Mouse (Mus musculus) spleen, adult 12 weeks (tissue): Measurements from ENCODE around the gene Gm13289.
"Not testable (repeated sequence)": the region's sequence is repeated elsewhere in the genome, so short reads cannot be mapped to it uniquely, and the experiment has no call there.

Experiments used
- DNase-seq: peaks from one replicate; pipeline ENCODE4 v3.0.0; 2022; ENCODE audit warnings: low spot score

Gene Gm13289

DNA sequence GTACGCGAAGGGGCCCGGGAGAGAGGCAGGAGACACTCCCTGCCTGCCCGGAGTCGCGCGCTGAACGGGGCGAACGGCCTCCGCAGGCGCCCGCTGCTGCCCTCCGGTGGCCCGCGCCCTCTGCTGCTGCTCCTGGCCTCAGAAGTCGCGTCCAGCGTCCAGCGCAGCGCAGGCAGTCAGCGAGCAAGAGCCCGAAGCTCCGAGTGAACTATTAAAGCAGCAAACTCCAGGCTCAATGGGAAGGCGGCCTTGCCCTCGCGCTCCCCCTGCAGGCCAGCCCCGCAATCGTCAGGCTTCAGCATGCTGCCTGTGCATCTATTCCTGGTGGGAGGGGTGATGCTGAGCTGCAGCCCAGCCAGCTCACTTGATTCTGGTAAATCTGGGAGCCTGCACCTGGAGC, at the start of gene Gm13289:
Gene Gm13289, plus strand, starts transcription at position 301 of the 400 bp plus-strand sequence.
- not testable (repeated sequence) for DNase-seq

GRCm38 (mm10) chr4:88727324-88727723, 49.4 kb upstream of the Gm13289 start:
- DNase-seq = no peak

DNA sequence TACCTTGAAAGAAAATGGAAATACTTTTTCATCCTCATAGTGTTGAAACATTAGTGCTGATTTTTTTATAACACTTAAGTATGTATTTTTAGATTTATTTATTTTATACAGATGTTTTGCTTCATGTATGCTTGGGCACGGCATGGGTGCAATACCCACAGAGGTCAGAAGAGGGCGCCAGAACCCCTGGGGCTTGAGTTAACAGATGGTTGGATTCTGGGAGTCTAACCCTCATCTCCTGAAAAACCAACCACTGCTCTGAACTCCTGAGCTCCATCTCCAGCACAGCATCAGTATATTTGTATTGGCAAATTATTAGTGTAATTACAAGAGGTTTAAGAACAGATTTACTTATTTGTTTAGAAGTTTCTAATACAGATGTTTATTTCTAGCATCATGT, 38.2 kb upstream of the Gm13289 start:
- DNase-seq = peak; percentile 63

GRCm38 (mm10) chr4:88739036-88739435, 37.7 kb upstream of the Gm13289 start:
- no peak for DNase-seq

- no peak for DNase-seq
These were observed 35.3 kb upstream of the Gm13289 start for GRCm38 (mm10) chr4:88741426-88741825.

DNA sequence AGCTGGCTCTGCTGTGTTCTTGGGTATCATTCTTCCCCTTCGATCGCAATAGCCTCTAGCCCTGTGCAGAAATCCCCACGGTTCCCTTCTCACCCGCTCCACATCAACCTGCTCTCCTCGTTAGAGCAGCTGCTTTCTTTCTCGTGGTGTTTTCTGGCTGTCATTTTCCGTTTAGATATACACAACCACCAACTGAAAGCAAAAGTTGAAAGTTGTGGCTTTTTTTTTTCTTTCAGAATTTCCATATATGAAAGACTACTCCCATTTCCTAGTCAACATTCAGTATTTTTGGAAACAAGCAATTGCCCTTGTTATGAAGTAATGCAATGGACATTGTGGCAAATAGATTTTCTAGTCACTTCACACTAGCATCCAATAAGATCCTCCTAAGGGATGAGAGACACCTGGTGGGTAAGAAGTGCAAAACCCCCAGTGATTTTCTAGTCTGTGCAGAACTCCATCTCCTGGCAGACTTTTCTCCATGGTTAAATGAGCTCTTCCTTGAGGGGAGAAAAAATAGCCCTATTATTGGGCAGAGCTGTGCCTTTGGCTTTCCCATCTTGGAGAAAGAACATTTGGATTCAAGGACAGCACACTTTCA, 33.9 kb upstream of the Gm13289 start:
- no peak for DNase-seq

- no peak for DNase-seq
These were observed 32.5 kb upstream of the Gm13289 start for GRCm38 (mm10) chr4:88744207-88744606.

- DNase-seq = no peak
These were observed 26.8 kb upstream of the Gm13289 start for GRCm38 (mm10) chr4:88749926-88750325.

- not testable (repeated sequence) for DNase-seq
These were observed 21.8 kb upstream of the Gm13289 start, which contains the start of gene Gm13271 for GRCm38 (mm10) chr4:88754818-88755340. Gm13271 (plus strand) TSS chr4:88754868.

DNA sequence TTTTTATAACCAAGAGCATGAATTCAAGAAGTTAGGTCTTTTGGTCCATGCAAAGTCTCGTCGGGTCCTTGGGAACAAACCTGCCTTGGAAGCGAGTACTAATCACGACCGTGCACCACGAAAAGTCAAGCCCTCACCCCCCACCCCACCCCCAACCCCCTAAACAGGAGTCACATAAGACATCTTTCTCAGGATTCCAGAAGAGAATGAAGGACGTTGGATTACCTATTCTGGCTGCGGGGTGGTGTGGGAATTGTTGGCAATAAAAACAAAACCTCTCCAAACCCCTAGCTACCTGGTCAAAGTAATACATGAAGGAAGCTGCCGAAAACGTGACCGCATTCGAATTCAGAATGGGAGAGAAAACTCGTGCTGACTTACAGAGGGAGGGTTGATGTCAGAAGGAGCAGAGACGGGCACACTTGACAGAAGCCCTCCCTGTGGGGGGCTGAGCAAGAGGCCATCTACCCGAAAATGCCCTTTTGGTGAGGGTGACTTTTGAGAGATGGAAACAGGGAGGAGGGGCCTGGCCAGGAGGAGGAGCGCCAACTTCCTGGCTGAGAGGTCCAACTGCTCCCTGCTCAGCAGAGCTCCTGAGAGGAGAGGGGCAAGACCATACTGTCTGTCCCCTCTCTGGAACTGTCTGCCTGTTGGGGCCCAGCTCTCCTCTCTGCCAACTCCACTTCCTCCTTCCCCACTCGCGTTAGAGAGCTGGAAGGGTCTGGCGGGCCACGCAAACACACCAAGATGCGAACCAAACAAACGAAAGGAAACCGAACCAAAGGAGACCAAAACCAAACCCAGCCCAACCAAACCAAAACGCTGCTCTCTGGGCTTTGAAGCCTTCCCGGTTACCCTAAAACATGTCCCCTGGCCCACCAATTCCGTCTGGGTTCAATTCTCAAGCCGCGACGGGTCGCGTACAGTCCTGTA, 19.9 kb upstream of the Gm13289 start:
- not testable (repeated sequence) for DNase-seq

DNA sequence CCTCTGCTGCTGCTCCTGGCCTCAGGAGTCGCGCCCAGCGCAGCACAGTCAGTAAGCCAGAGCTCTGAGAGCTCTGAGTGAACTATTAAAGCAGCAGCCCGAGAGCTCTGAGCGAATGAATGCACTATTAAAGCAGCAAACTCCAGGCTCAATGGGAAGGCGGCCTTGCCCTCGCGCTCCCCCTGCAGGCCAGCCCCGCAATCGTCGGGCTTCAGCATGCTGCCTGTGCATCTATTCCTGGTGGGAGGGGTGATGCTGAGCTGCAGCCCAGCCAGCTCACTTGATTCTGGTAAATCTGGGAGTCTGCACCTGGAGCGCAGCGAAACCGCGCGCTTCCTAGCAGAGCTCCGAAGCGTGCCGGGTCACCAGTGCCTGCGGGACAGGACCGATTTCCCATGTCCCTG, 19.1 kb upstream of the Gm13289 start:
- not testable (repeated sequence) for DNase-seq

DNA sequence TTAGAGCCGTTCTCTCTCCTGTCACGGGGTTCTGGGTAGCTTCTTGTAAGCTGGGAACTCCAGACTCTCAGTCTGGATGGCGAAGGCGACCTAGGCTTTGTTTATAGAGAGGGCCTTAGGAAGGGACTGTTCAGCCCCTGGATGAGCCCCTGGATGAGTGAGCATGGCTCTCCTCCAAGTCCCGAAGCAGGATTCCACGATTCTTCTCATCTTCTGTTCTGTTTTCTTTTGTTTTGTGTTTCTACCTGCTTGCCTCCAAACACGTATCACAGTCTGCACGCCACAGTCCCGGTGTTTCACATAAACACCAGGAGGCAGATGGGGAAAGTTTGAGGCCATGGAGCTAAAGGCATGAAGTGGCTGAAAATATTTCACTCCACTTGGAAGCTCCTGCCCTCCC, 18.0 kb upstream of the Gm13289 start:
- not testable (repeated sequence) for DNase-seq

DNA sequence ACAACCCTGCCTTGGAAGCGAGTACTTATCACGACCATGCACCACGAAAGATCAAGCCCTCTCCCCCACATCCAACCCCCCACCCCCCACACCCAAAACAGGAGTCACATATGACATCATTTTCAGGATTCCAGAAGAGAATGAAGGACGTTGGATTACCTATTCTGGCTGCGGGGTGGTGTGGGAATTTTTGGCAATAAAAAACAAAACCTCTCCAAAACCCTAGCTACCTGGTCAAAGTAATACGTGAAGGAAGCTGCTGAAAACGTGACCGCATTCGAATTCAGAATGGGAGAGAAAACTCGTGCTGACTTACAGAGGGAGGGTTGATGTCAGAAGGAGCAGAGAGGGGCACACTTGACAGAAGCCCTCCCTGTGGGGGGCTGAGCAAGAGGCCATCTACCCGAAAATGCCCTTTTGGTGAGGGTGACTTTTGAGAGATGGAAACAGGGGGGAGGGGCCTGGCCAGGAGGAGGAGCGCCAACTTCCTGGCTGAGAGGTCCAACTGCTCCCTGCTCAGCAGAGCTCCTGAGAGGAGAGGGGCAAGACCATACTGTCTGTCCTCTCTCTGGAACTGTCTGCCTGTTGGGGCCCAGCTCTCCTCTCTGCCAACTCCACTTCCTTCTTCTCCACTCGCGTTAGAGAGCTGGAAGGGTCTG, 17.0 kb upstream of the Gm13289 start, which contains the start of gene Gm13283:
Gene Gm13283, plus strand, starts transcription at position 510 of the 659 bp plus-strand sequence.
- DNase-seq = not testable (repeated sequence)

DNA sequence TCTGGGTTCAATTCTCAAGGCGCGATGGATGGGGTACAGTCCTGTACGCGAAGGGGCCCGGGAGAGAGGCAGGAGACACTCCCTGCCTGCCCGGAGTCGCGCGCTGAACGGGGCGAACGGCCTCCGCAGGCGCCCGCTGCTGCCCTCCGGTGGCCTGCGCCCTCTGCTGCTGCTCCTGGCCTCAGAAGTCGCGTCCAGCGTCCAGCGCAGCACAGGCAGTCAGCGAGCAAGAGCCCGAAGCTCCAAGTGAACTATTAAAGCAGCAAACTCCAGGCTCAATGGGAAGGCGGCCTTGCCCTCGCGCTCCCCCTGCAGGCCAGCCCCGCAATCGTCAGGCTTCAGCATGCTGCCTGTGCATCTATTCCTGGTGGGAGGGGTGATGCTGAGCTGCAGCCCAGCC, 16.3 kb upstream of the Gm13289 start:
- DNase-seq = not testable (repeated sequence)

GRCm38 (mm10) chr4:88761776-88762175, 14.9 kb upstream of the Gm13289 start:
- not testable (repeated sequence) for DNase-seq

GRCm38 (mm10) chr4:88762341-88762740, 14.4 kb upstream of the Gm13289 start:
- not testable (repeated sequence) for DNase-seq

- not testable (repeated sequence) for DNase-seq
These were observed 13.2 kb upstream of the Gm13289 start for GRCm38 (mm10) chr4:88763384-88764018.

- not testable (repeated sequence) for DNase-seq
These were observed 3.2 kb upstream of the Gm13289 start, which contains the start of gene Gm13290 for GRCm38 (mm10) chr4:88773534-88773933. Gm13290 (plus strand) TSS chr4:88773834.

GRCm38 (mm10) chr4:88779550-88779949, 2.8 kb downstream of the Gm13289 start, which contains the start of gene Gm13272:
Gm13272 (plus strand) TSS chr4:88779850.
- not testable (repeated sequence) for DNase-seq

GRCm38 (mm10) chr4:88780320-88780719, 3.6 kb downstream of the Gm13289 start:
- DNase-seq = not testable (repeated sequence)

DNA sequence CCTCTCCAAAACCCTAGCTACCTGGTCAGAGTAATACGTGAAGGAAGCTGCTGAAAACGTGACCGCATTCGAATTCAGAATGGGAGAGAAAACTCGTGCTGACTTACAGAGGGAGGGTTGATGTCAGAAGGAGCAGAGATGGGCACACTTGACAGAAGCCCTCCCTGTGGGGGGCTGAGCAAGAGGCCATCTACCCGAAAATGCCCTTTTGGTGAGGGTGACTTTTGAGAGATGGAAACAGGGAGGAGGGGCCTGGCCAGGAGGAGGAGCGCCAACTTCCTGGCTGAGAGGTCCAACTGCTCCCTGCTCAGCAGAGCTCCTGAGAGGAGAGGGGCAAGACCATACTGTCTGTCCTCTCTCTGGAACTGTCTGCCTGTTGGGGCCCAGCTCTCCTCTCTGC, 5.1 kb downstream of the Gm13289 start, which contains the start of gene Ifnz:
Gene Ifnz, plus strand, starts transcription at position 301 of the 400 bp plus-strand sequence.
- DNase-seq = not testable (repeated sequence)
